Mouse (Mus musculus): ENCODE measurements at regions not wholly inside any gene's neighbourhood (a gene's known extent, or its start where the extent isn't known, plus 50 kb on each side); places are given as distances from the start of the nearest gene placed in this dataset.

GRCm38 (mm10) chr7:64053766-64054165, 99.9 kb upstream of the Trpm1 start:
- 46% methylated on average over 12 of the region's 12 CpGs for WGBS
- no peak for TF ChIP-seq CTCF (IDR thresholded peaks at IDR 0.05; ENCODE audit: low read depth)
- no peak for ATAC-seq

DNA sequence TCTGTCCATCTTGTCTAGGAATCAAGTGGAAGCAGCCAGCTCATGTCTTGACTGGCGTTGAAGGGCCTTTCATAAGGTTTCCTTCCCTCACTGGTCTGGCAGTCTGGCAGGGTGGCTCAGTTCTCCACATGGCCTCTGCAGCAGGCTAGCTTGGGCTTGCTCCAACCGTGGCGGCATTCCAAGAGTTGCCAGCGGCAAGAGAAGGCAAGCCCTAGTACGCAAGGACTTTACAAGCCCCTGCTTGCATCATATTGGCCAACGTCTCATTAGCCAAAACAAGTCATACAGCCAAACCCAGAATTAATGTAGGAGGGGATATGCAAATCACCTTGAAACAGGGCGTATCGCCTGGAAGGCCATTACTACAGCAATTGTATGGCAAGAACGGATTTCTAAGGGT, 101.2 kb upstream of the Trpm1 start:
- no peaks in the 10 kb centered on the region for H3K36me3 ChIP-seq (ENCODE audit: insufficient read depth, low read length)
- no peak overlapping the region for H3K4me2 ChIP-seq (ENCODE audit: low read depth, low read length)
- DNase-seq (ENCODE audit: low spot score) = peak; percentile 71
- no peak for TF ChIP-seq CTCF (IDR thresholded peaks at IDR 0.05; ENCODE audit: low read depth)
- no peak overlapping the region for H3K4me3 ChIP-seq (ENCODE audit: low read length)
- H3K27me3 ChIP-seq (ENCODE audit: insufficient read depth, low read length) = no peaks in the 10 kb centered on the region
- ATAC-seq = no peak
- H3K27ac ChIP-seq = no peak overlapping the region
- peaks cover 18% of the 10 kb centered on the region for H3K4me1 ChIP-seq (ENCODE audit: insufficient read depth, low read length)
- H3K9ac ChIP-seq (replicated peaks; ENCODE audit: low read length) = no peak overlapping the region
- no peaks in the 10 kb centered on the region for H3K9me3 ChIP-seq (ENCODE audit: low read length)
- 65% methylated on average over 9 of the region's 9 CpGs for WGBS

More at GRCm38 (mm10) chr7:64053766-64054165, 99.9 kb upstream of the Trpm1 start:
- Histone ChIP-seq H3K9ac (replicated peaks; ENCODE audit: low read length) (no peak overlapping the region), H3K4me3 (ENCODE audit: low read length) (no peak overlapping the region), H3K4me2 (ENCODE audit: low read depth, low read length) (no peak overlapping the region), H3K9me3 (ENCODE audit: low read length) (no peaks in the 10 kb centered on the region), H3K36me3 (ENCODE audit: insufficient read depth, low read length) (no peaks in the 10 kb centered on the region), H3K27me3 (ENCODE audit: insufficient read depth, low read length) (no peaks in the 10 kb centered on the region), H3K27ac (no peak overlapping the region), H3K4me1 (ENCODE audit: insufficient read depth, low read length) (peaks cover 11% of the 10 kb centered on the region)
- DNase-seq (ENCODE audit: low spot score) = no peak

GRCm38 (mm10) chr7:64050826-64051401, 102.7 kb upstream of the Trpm1 start:
- Histone ChIP-seq H3K36me3 (ENCODE audit: insufficient read depth, low read length) (no peaks in the 10 kb centered on the region), H3K9me3 (ENCODE audit: low read length) (no peaks in the 10 kb centered on the region), H3K9ac (replicated peaks; ENCODE audit: low read length) (no peak overlapping the region), H3K27ac (no peak overlapping the region), H3K4me3 (ENCODE audit: low read length) (no peak overlapping the region), H3K27me3 (ENCODE audit: insufficient read depth, low read length) (no peaks in the 10 kb centered on the region), H3K4me1 (ENCODE audit: insufficient read depth, low read length) (peaks cover 18% of the 10 kb centered on the region), H3K4me2 (ENCODE audit: low read depth, low read length) (no peak overlapping the region)
- TF ChIP-seq CTCF (IDR thresholded peaks at IDR 0.05; ENCODE audit: low read depth) = no peak
- DNase-seq (ENCODE audit: low spot score) = no peak
- 90% methylated on average over 3 of the region's 3 CpGs for WGBS
- ATAC-seq = no peak

DNA sequence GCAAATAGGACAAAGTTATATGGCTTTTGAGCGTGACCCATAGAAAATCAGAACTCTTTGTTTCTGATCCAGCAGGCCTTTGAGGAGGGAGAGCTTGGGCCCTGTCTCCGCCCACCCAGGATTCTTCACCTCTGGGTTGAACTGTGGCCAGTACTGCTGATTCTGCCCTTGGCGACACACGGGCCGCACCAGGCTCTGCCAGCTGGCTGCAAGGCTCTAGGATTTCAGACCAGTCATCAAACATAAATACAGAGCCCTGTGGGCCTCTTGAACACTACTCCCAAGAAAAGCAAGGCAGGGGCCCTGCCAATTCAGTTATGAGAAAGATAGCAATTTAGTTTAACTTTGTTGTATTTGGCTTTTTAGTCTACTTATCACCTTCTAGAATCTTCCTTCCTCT, 103.4 kb upstream of the Trpm1 start:
- TF ChIP-seq CTCF (IDR thresholded peaks at IDR 0.05; ENCODE audit: low read depth) = no peak
- Histone ChIP-seq H3K4me1 (ENCODE audit: insufficient read depth, low read length) (peaks cover 18% of the 10 kb centered on the region), H3K4me3 (ENCODE audit: low read length) (no peak overlapping the region), H3K9me3 (ENCODE audit: low read length) (no peaks in the 10 kb centered on the region), H3K36me3 (ENCODE audit: insufficient read depth, low read length) (no peaks in the 10 kb centered on the region), H3K27me3 (ENCODE audit: insufficient read depth, low read length) (no peaks in the 10 kb centered on the region), H3K9ac (replicated peaks; ENCODE audit: low read length) (no peak overlapping the region), H3K4me2 (ENCODE audit: low read depth, low read length) (no peak overlapping the region), H3K27ac (no peak overlapping the region)
- 43% methylated on average over 5 of the region's 5 CpGs for WGBS
- DNase-seq (ENCODE audit: low spot score) = peak; percentile 27
- ATAC-seq = no peak

- Histone ChIP-seq H3K36me3 (ENCODE audit: insufficient read depth, low read length) (no peaks in the 10 kb centered on the region), H3K4me3 (ENCODE audit: low read length) (peak overlapping the region; percentile 39), H3K27me3 (ENCODE audit: insufficient read depth, low read length) (no peaks in the 10 kb centered on the region), H3K4me2 (ENCODE audit: low read depth, low read length) (peak overlapping the region; percentile 70), H3K9ac (replicated peaks; ENCODE audit: low read length) (peak overlapping the region; percentile 63), H3K4me1 (ENCODE audit: insufficient read depth, low read length) (peaks cover 18% of the 10 kb centered on the region), H3K27ac (peak overlapping the region; percentile 26; the same call in 1 of the 2 replicates), H3K9me3 (ENCODE audit: low read length) (no peaks in the 10 kb centered on the region)
- WGBS = 66% methylated on average over 11 of the region's 11 CpGs
- DNase-seq (ENCODE audit: low spot score) = peak; percentile 29
- no peak for TF ChIP-seq CTCF (IDR thresholded peaks at IDR 0.05; ENCODE audit: low read depth)
- ATAC-seq = peak; percentile 25; the same call in 1 of the 2 replicates
These were observed 104.3 kb upstream of the Trpm1 start for GRCm38 (mm10) chr7:64049183-64049965.

DNA sequence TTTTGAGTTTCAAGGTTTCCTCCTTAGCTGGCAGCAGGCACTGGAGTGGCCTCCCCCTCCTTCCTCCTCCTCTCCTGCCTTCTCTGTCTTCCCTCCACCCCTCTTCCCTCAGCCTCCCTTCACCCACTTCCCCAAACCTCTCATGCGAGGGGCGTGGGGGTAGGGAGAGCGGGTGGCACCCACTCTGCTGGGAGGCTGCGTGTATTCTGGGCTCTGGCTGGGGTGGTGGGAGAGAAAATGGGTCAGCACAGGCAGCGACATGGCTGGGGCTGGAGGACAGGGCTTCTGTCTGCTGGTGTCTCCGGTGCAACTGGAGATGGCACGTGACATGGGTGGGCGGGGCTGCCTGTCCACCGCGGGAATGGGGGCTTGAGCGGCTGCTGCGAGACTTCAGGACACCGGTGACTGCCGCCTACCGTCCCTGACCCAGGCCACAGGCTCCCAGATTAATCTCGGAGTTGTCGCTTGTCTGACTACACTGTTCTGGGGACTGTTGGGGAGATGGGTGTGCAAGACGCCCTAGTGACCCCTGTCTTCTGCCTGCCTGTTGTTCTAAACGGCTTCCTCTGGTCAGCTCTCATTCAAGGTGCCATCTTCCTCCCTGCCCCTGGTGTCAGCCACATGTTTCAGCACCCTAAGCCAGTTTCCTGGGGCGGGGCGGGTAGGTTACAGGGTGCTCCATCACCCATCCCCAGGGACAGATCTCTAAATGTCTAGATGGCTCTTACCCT, 105.0 kb upstream of the Trpm1 start:
- peaks cover 18% of the 10 kb centered on the region for H3K4me1 ChIP-seq (ENCODE audit: insufficient read depth, low read length)
- peak; percentile 95 for ATAC-seq
- DNase-seq (ENCODE audit: low spot score) = peak; percentile 83
- H3K4me2 ChIP-seq (ENCODE audit: low read depth, low read length) = peak overlapping the region; percentile 70
- no peaks in the 10 kb centered on the region for H3K9me3 ChIP-seq (ENCODE audit: low read length)
- TF ChIP-seq CTCF (IDR thresholded peaks at IDR 0.05; ENCODE audit: low read depth) = peak; percentile 37
- H3K36me3 ChIP-seq (ENCODE audit: insufficient read depth, low read length) = no peaks in the 10 kb centered on the region
- WGBS = 7% methylated on average over 21 of the region's 21 CpGs
- H3K27ac ChIP-seq = peak overlapping the region; percentile 72
- H3K4me3 ChIP-seq (ENCODE audit: low read length) = peak overlapping the region; percentile 39
- no peaks in the 10 kb centered on the region for H3K27me3 ChIP-seq (ENCODE audit: insufficient read depth, low read length)
- H3K9ac ChIP-seq (replicated peaks; ENCODE audit: low read length) = peak overlapping the region; percentile 63

All from hindbrain, postnatal 0 days (tissue).